Mouse (Mus musculus): ENCODE measurements around the gene Fam189a1. TPM values are rescaled to one million over a fixed set of nuclear protein-coding genes. Genes with fewer than 3 reads are reported as not detected.

Fam189a1 gene
- polyA plus RNA-seq, 1 experiment from 2014 or later, result 12.6 TPM

GRCm38 (mm10) chr7:64765595-64765994 lies 390.8 kb downstream of the Fam189a1 start:
- ATAC-seq (replicated peaks), result no peak
- no peaks in the 10 kb centered on the region for H3K27me3 ChIP-seq (replicated peaks)
- H3K4me2 ChIP-seq, result no peak overlapping the region
- H3K27ac ChIP-seq, result no peak overlapping the region
- H3K9ac ChIP-seq, result no peak overlapping the region
- no peaks in the 10 kb centered on the region for H3K36me3 ChIP-seq (replicated peaks)
- no peak overlapping the region for H3K4me3 ChIP-seq
- no peaks in the 10 kb centered on the region for H3K4me1 ChIP-seq
- WGBS, result 87% methylated on average over 3 of the region's 3 CpGs
- no peaks in the 10 kb centered on the region for H3K9me3 ChIP-seq

- 90% methylated on average over 7 of the region's 7 CpGs for WGBS
- Histone ChIP-seq H3K27me3 (replicated peaks) (no peaks in the 10 kb centered on the region), H3K36me3 (replicated peaks) (no peaks in the 10 kb centered on the region), H3K27ac (no peak overlapping the region), H3K9ac (no peak overlapping the region), H3K4me1 (0 out of 2 replicates have a peak, but pooled peaks cover 2% of the 10 kb centered on the region), H3K4me3 (no peak overlapping the region), H3K9me3 (no peaks in the 10 kb centered on the region), H3K4me2 (no peak overlapping the region)
- ATAC-seq (replicated peaks), result no peak
These were observed 401.2 kb downstream of the Fam189a1 start for GRCm38 (mm10) chr7:64755141-64755540.

DNA sequence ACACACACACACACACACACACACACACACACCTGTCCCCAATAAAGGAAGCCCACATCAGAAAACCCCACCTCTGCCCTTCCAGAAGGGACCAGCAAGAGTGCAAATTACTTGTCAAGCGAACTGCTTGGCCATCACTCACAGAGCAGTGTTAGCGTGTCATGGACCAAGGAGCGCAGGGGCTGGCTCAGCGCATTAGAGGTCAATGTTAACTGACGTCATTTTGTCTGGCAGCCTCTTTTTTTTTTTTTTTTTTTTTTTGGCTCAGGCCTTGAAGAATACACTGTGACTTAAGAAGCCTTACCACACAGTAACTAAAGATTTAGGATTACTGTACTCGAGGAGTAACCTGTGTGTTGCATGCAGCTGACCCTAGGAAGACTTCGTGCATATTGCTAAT lies 402.2 kb downstream of the Fam189a1 start:
- Histone ChIP-seq H3K27me3 (replicated peaks) (no peaks in the 10 kb centered on the region), H3K4me3 (no peak overlapping the region), H3K9ac (no peak overlapping the region), H3K4me1 (0 out of 2 replicates have a peak, but pooled peaks cover 2% of the 10 kb centered on the region), H3K36me3 (replicated peaks) (no peaks in the 10 kb centered on the region), H3K27ac (no peak overlapping the region), H3K9me3 (no peaks in the 10 kb centered on the region), H3K4me2 (no peak overlapping the region)
- ATAC-seq (replicated peaks), result no peak
- WGBS, result 82% methylated on average over 7 of the region's 7 CpGs

DNA sequence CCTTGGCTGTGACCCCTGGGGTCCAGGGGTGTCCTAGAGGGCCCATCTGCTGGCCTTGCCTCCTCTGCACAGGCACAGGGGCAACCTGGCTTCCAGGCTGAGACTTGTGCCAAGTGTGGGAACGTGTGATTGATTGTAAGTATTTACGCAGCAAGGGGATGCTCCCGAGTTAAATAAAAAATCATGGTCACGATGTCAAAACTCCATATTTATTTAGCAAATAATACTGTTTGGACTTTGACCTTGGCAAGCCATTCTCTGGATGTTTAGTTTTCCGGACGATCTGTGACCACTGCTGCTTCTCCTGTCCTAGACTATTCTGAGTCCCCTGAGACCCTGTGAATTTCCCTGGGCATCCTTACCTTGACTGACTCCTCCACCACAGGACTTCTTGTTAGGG lies 402.7 kb downstream of the Fam189a1 start:
- Histone ChIP-seq H3K36me3 (replicated peaks) (no peaks in the 10 kb centered on the region), H3K27me3 (replicated peaks) (no peaks in the 10 kb centered on the region), H3K27ac (no peak overlapping the region), H3K4me3 (no peak overlapping the region), H3K4me2 (no peak overlapping the region), H3K9me3 (no peaks in the 10 kb centered on the region), H3K4me1 (0 out of 2 replicates have a peak, but pooled peaks cover 2% of the 10 kb centered on the region), H3K9ac (no peak overlapping the region)
- WGBS, result 84% methylated on average over 6 of the region's 6 CpGs
- no peak for ATAC-seq (replicated peaks)

- Histone ChIP-seq H3K9ac (no peak overlapping the region), H3K4me3 (no peak overlapping the region), H3K4me1 (0 out of 2 replicates have a peak, but pooled peaks cover 2% of the 10 kb centered on the region), H3K36me3 (replicated peaks) (no peaks in the 10 kb centered on the region; the same call in 1 of the 2 replicates), H3K4me2 (no peak overlapping the region), H3K27ac (no peak overlapping the region), H3K27me3 (replicated peaks) (no peaks in the 10 kb centered on the region), H3K9me3 (no peaks in the 10 kb centered on the region)
- WGBS, result 98% methylated on average over 7 of the region's 7 CpGs
- ATAC-seq (replicated peaks), result no peak
These were observed 404.2 kb downstream of the Fam189a1 start for GRCm38 (mm10) chr7:64752133-64752532.

GRCm38 (mm10) chr7:64751465-64751864 lies 404.9 kb downstream of the Fam189a1 start:
- Histone ChIP-seq H3K9me3 (no peaks in the 10 kb centered on the region), H3K4me1 (0 out of 2 replicates have a peak, but pooled peaks cover 2% of the 10 kb centered on the region), H3K9ac (no peak overlapping the region), H3K36me3 (replicated peaks) (no peaks in the 10 kb centered on the region; the same call in 1 of the 2 replicates), H3K4me3 (no peak overlapping the region), H3K4me2 (no peak overlapping the region), H3K27me3 (replicated peaks) (no peaks in the 10 kb centered on the region), H3K27ac (no peak overlapping the region)
- ATAC-seq (replicated peaks), result peak; percentile 76
- 32% methylated on average over 5 of the region's 5 CpGs for WGBS

- Histone ChIP-seq H3K27me3 (replicated peaks) (no peaks in the 10 kb centered on the region), H3K27ac (no peak overlapping the region), H3K4me1 (peaks cover 8% of the 10 kb centered on the region), H3K4me2 (no peak overlapping the region), H3K4me3 (no peak overlapping the region), H3K9ac (no peak overlapping the region), H3K36me3 (replicated peaks) (peaks cover 14% of the 10 kb centered on the region; the same call in 1 of the 2 replicates), H3K9me3 (no peaks in the 10 kb centered on the region)
- no peak for ATAC-seq (replicated peaks)
- 95% methylated on average over 7 of the region's 7 CpGs for WGBS
These were observed 412.8 kb downstream of the Fam189a1 start for GRCm38 (mm10) chr7:64743610-64744009.

GRCm38 (mm10) chr7:64741333-64742307 lies 414.8 kb downstream of the Fam189a1 start:
- no peak overlapping the region for H3K9ac ChIP-seq
- peak; percentile 90 for ATAC-seq (replicated peaks)
- 27% methylated on average over 8 of the region's 8 CpGs for WGBS
- H3K27me3 ChIP-seq (replicated peaks), result no peaks in the 10 kb centered on the region
- H3K4me3 ChIP-seq, result no peak overlapping the region
- H3K4me1 ChIP-seq, result peaks cover 8% of the 10 kb centered on the region
- peak overlapping the region; percentile 66 for H3K27ac ChIP-seq
- H3K4me2 ChIP-seq, result no peak overlapping the region
- no peaks in the 10 kb centered on the region for H3K9me3 ChIP-seq
- peaks cover 17% of the 10 kb centered on the region; the same call in 1 of the 2 replicates for H3K36me3 ChIP-seq (replicated peaks)

DNA sequence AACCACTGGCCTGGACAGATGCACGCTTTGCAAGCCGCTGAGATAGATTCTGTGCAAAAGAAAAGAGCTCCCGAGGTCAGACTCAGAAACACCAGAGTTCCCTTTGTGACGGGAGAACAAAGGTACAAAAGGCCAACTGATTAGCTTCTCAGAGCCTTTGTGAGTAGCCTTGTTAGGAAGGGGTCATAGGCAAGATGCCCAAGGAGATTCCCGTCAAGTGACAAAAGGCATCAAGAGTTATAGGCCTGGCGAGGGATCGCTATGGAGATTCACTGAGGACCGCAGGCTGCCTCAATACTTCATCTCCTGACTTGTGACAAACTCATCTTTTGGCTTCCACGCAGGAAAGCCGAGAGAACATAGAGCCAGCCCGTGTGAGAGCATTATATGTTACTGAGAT lies 417.2 kb downstream of the Fam189a1 start:
- Histone ChIP-seq H3K9me3 (no peaks in the 10 kb centered on the region), H3K4me2 (no peak overlapping the region), H3K4me3 (no peak overlapping the region), H3K27ac (no peak overlapping the region), H3K4me1 (peaks cover 8% of the 10 kb centered on the region), H3K27me3 (replicated peaks) (no peaks in the 10 kb centered on the region), H3K9ac (no peak overlapping the region), H3K36me3 (replicated peaks) (peaks cover 3% of the 10 kb centered on the region; the same call in 1 of the 2 replicates)
- no peak for ATAC-seq (replicated peaks)
- 14% methylated on average over 11 of the region's 11 CpGs for WGBS

DNA sequence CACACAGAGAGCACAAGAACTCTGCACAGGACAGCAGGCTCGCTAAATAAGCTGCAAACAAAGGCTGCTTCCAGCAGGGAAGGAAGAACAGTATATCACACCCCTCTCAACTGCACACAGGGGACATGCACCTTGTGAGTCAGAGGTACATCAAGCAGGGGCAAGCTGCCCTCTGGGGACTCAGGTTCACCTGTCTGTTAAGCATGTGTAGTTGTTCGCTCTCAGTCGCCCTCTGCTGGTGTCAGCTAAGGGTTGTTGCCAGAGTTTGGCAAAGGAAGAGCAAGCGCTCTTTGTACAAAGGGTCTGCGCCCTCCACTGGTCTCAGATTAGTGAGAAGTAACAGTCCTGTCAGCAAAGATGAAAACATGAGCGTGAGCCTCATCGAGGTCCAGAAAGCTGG lies 426.6 kb downstream of the Fam189a1 start:
- Histone ChIP-seq H3K27me3 (replicated peaks) (no peaks in the 10 kb centered on the region), H3K27ac (no peak overlapping the region), H3K9me3 (no peaks in the 10 kb centered on the region), H3K4me3 (no peak overlapping the region), H3K36me3 (replicated peaks) (no peaks in the 10 kb centered on the region), H3K9ac (no peak overlapping the region), H3K4me2 (no peak overlapping the region), H3K4me1 (peaks cover under 1% of the 10 kb centered on the region; the same call in 1 of the 2 replicates)
- peak; percentile 44; the same call in 1 of the 2 replicates for ATAC-seq (replicated peaks)
- 19% methylated on average over 7 of the region's 7 CpGs for WGBS

DNA sequence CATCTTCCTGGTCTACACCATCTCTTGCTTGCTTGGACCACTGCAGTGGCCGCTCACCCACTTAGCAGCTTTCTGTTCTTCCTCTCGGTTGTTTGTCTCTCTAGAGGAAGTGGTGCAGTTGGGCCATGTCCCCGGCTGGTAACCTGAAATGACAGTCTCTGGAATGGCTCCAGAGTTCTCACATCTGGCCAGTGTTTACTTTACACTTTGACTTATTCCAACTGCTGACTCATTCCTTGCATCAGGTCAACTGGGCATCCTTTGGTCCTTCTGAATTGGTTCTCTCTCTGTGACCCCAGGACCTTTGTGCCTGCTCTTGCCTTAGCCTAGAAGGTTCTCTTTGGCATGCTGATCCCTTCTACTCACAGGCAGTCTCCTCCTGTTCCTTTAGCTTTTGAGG lies 427.6 kb downstream of the Fam189a1 start:
- 90% methylated on average over 3 of the region's 3 CpGs for WGBS
- Histone ChIP-seq H3K27ac (no peak overlapping the region), H3K9ac (no peak overlapping the region), H3K4me1 (peaks cover 2% of the 10 kb centered on the region; the same call in 1 of the 2 replicates), H3K27me3 (replicated peaks) (no peaks in the 10 kb centered on the region), H3K9me3 (no peaks in the 10 kb centered on the region), H3K4me3 (no peak overlapping the region), H3K36me3 (replicated peaks) (no peaks in the 10 kb centered on the region), H3K4me2 (no peak overlapping the region)
- ATAC-seq (replicated peaks), result no peak

GRCm38 (mm10) chr7:64728181-64728591 lies 428.2 kb downstream of the Fam189a1 start:
- Histone ChIP-seq H3K9ac (no peak overlapping the region), H3K27ac (no peak overlapping the region), H3K27me3 (replicated peaks) (no peaks in the 10 kb centered on the region), H3K4me2 (no peak overlapping the region), H3K36me3 (replicated peaks) (no peaks in the 10 kb centered on the region), H3K9me3 (no peaks in the 10 kb centered on the region), H3K4me1 (peaks cover 2% of the 10 kb centered on the region; the same call in 1 of the 2 replicates), H3K4me3 (no peak overlapping the region)
- 73% methylated on average over 5 of the region's 5 CpGs for WGBS
- peak; percentile 46 for ATAC-seq (replicated peaks)

Data from midbrain, embryonic 15.5 days (tissue).